Mouse (Mus musculus) stomach, postnatal 0 days (tissue): ENCODE measurements around the gene Clec5a.

Experiments
- CTCF ChIP-seq: IDR thresholded peaks from 2 replicates; pipeline ENCODE4 v1.5.1; 2016; ENCODE audit warnings: antibody characterized with exemption, low read depth, mild to moderate bottlenecking, moderate library complexity
- EP300 ChIP-seq: optimal IDR thresholded peaks from 2 replicates; pipeline ENCODE3; 2016; ENCODE audit warnings: antibody characterized with exemption

GRCm38 (mm10) chr6:40569187-40569586 is 16.4 kb downstream of the Clec5a start, which contains the start of gene Olfr460:
- TF ChIP-seq CTCF, result no peak
- TF ChIP-seq EP300, result no peak
